Mouse (Mus musculus) thymus, postnatal 10 days (tissue): Measurements from ENCODE around the gene Chga.

ENCODE experiments used
- DNase-seq, 2 experiments: peaks; one replicate each; pipeline ENCODE4 v3.0.0; 2021; ENCODE audit warnings: low spot score in 2 of 2

The Chga gene

GRCm38 (mm10) chr12:102599801-102600200 is 45.0 kb downstream of the Chga start:
- no peak for DNase-seq

- DNase-seq, result no peak
These were observed 45.6 kb downstream of the Chga start for GRCm38 (mm10) chr12:102600345-102600744.

- DNase-seq, result no peak
These were observed 47.1 kb downstream of the Chga start for GRCm38 (mm10) chr12:102601847-102602246.

- no peak for DNase-seq
These were observed 47.7 kb downstream of the Chga start for GRCm38 (mm10) chr12:102602255-102603041.

- no peak for DNase-seq
These were observed 50.8 kb downstream of the Chga start for GRCm38 (mm10) chr12:102605607-102606006.

GRCm38 (mm10) chr12:102607066-102607465 is 52.3 kb downstream of the Chga start:
- no peak for DNase-seq

GRCm38 (mm10) chr12:102607808-102608517 is 53.2 kb downstream of the Chga start:
- DNase-seq, result no peak

GRCm38 (mm10) chr12:102610927-102611326 is 56.2 kb downstream of the Chga start:
- no peak for DNase-seq

GRCm38 (mm10) chr12:102612431-102612830 is 57.7 kb downstream of the Chga start:
- DNase-seq, result peak; percentile 52 to 62

GRCm38 (mm10) chr12:102613411-102613810 is 58.6 kb downstream of the Chga start:
- DNase-seq, result no peak
